Mouse (Mus musculus): ENCODE results near the gene Gm136. TPM values are rescaled to one million over a fixed set of nuclear protein-coding genes. Genes with fewer than 3 reads are reported as not detected.
A peak's percentile ranks its signal among the peaks of the same experiment; 100 is the strongest.
"Not testable (repeated sequence)": the region's sequence is repeated elsewhere in the genome, so short reads cannot be mapped to it uniquely, and the experiment has no call there.

Gm136 gene
- under 1 TPM; 0.36 to 0.60 TPM for total RNA-seq (2021)

- intact Hi-C loops (cut with DNase I) = no loop called here
- no peak for DNase-seq (ENCODE audit: extremely low spot score in 1 of 2, low spot score in 2 of 2)
Measured at GRCm38 (mm10) chr4:34756163-34756562, at the start of gene Gm136. TSS of gene Gm136 (minus strand) at chr4:34756263.

GRCm38 (mm10) chr4:34801166-34802034 lies 45.3 kb upstream of the Gm136 start:
- intact Hi-C loops (cut with DNase I) = no loop called here
- no peak for DNase-seq (ENCODE audit: extremely low spot score in 1 of 2, low spot score in 2 of 2)

- intact Hi-C loops (cut with DNase I) = no loop called here
- no peak for DNase-seq (ENCODE audit: extremely low spot score in 1 of 2, low spot score in 2 of 2)
Measured at GRCm38 (mm10) chr4:34798005-34798404, 41.9 kb upstream of the Gm136 start.

DNA sequence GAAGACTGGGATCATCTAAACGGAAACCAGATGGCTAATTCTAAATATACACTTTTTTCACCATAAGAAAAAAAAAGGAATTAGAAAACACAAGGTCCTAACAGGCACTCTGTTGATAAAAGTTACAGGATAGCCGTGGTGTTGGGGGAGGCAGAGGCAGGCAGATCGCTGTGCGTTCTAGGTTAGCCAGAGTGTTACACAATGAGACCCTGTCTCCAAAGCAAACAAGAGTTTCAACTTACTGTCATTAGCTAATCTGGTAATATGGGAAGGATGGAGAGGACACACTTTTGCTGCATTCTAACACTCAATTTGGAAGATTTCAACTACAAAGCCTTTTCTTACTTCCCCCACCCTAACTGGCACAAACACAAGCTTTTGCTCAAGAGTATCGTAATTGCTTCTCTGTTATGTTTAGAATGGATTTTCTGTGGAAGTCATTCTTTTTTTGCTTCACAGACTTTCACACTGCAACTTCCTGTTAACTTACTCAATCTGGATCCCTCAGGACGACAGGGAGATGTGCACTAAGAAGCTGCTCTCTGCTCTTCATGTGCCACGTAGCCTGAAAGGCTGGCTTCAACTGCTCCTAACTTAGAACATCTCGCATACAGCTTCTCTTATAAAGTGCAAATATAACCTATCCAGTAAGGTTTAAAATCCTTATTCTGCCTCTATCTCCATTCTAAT lies 41.4 kb upstream of the Gm136 start:
- peak in 1 of 2 experiments; percentile 10 for DNase-seq (ENCODE audit: extremely low spot score in 1 of 2, low spot score in 2 of 2)
- intact Hi-C loops (cut with DNase I) = no loop called here

GRCm38 (mm10) chr4:34796294-34796693 lies 40.2 kb upstream of the Gm136 start:
- no peak for DNase-seq (ENCODE audit: extremely low spot score in 1 of 2, low spot score in 2 of 2)
- intact Hi-C loops (cut with DNase I) = no loop called here

DNA sequence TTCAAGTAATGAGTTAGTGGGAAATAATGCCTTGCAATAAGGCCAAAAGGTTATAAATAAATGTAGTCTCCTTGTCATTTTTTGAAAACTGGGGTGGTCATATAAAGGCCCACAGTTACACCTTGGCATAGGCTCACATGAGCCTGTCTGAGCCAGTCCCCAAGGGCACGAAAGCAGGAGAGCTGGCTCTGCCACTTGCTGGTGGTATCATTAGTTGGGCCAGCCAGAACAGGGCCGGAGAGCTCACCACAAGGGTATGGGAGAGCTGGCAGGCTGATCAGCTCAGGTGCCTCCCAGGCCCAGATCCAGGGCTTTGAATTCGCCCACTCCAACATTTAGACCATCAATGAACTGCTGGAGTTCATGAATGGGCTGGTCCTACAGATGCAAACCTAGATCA lies 30.4 kb upstream of the Gm136 start:
- no peak for DNase-seq (ENCODE audit: extremely low spot score in 1 of 2, low spot score in 2 of 2)
- intact Hi-C loops (cut with DNase I) = loop anchor here (5.0 kb wide), 1 partner anchor 136 kb away; no protein-coding TSS in a partner anchor

DNA sequence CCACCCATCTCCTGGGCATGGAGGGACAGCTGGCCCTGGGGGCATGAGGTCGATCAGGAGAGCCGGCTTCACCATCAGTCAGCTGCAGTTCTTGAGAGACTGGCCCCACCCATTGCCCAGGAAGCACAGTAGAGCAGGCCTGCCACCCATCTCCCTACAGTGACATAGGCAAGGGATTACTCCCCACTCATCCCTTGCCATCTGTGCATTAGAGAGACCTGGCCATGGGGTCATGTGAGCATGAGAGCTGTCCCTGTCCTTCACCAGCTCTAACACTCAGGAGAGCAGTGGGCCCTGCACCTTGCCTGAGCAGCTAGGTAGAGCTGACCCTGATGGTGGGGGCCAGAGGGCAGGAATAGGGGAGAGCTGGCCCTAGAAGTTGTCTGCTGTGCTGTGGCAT lies 29.6 kb upstream of the Gm136 start:
- intact Hi-C loops (cut with DNase I) = loop anchor here (5.0 kb wide), 1 partner anchor 137 kb away; no protein-coding TSS in a partner anchor
- no peak for DNase-seq (ENCODE audit: extremely low spot score in 1 of 2, low spot score in 2 of 2)

GRCm38 (mm10) chr4:34784865-34785264 lies 28.8 kb upstream of the Gm136 start:
- intact Hi-C loops (cut with DNase I) = loop anchor here (5.0 kb wide), 1 partner anchor 137 kb away; no protein-coding TSS in a partner anchor
- no peak for DNase-seq (ENCODE audit: extremely low spot score in 1 of 2, low spot score in 2 of 2)

- DNase-seq (ENCODE audit: extremely low spot score in 1 of 2, low spot score in 2 of 2) = peak in 1 of 2 experiments; percentile 22
- intact Hi-C loops (cut with DNase I) = no loop called here
Measured at GRCm38 (mm10) chr4:34782730-34783129, 26.7 kb upstream of the Gm136 start.

DNA sequence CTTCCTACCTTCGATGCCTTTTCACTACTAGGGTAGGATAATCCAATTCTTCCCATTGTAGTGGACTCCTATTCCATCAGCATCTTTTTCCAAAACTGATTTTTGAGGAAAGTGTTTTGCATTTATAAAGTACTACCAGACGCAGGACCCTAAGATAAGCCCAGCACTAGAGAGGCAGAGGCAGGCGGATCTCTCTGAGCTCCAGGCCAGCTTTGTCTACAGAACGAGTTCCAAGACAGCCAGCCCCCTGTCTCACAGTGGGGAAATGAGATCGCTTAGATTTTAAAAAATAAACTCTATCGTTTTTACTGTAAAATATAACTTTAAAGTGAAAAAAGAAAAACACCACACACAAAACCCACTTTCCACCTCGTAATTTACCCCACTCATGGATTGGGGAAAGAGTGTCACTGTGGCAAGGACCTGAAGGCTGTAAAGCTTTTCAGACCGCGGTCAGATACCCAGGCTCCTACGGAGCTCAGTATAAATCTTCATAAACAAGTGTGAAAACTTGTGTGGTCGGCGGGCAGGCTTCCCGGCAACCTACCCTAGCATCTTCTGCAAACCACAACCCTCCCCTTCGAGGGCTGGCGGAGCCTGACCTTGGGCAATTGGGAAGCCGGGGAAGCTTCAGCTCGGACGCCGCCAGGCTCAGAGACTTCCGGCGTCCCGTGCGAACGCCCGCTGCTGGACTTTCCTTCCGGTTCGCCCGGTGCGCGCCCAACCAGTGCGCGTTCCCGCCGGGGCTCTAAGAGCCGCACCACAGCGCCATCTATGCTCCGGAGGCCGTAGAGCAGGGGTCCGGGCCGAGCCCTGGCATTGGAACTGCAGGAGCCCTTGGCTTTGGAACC lies 21.8 kb upstream of the Gm136 start, which contains the start of gene Smim8:
Gene Smim8 (minus strand): TSS at position 747 of the 851 bp plus-strand sequence.
- intact Hi-C loops (cut with DNase I) = loop anchor here (5.0 kb wide), 1 partner anchor 91 kb away; the partner anchor contains the start of gene Slc35a1

GRCm38 (mm10) chr4:34771652-34772371 lies 15.7 kb upstream of the Gm136 start:
- no peak for DNase-seq (ENCODE audit: extremely low spot score in 1 of 2, low spot score in 2 of 2)
- intact Hi-C loops (cut with DNase I) = no loop called here

More for the DNA sequence above, 21.8 kb upstream of the Gm136 start, which contains the start of gene Smim8:
- peak; percentile 81 to 93 for DNase-seq (ENCODE audit: extremely low spot score in 1 of 2, low spot score in 2 of 2)

- DNase-seq (ENCODE audit: extremely low spot score in 1 of 2, low spot score in 2 of 2) = no peak
- intact Hi-C loops (cut with DNase I) = no loop called here
Measured at GRCm38 (mm10) chr4:34749236-34749635, 6.8 kb downstream of the Gm136 start.

DNA sequence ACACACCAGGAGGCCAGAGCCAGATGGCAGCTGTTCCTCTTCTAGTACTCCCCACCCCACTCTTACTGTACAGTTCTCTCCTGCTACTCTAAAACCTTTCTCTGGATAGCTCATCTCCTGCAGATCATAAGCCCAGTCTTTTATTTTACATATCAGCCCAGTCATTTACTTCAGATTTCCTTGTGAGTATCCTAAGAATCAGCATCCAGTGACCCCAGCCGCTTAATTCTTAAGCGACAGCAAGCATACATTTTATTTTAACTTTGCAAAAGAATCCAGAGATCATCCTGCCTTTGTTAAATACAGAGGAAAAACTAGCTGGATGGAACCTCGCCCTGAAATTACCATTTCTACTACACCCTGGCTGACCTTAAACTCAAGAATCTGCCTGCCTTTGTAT lies 21.6 kb downstream of the Gm136 start:
- intact Hi-C loops (cut with DNase I) = no loop called here
- DNase-seq (ENCODE audit: extremely low spot score in 1 of 2, low spot score in 2 of 2) = no peak

GRCm38 (mm10) chr4:34733415-34733814 lies 22.6 kb downstream of the Gm136 start:
- DNase-seq (ENCODE audit: extremely low spot score in 1 of 2, low spot score in 2 of 2); intact Hi-C loops (cut with DNase I): not testable (repeated sequence)

DNA sequence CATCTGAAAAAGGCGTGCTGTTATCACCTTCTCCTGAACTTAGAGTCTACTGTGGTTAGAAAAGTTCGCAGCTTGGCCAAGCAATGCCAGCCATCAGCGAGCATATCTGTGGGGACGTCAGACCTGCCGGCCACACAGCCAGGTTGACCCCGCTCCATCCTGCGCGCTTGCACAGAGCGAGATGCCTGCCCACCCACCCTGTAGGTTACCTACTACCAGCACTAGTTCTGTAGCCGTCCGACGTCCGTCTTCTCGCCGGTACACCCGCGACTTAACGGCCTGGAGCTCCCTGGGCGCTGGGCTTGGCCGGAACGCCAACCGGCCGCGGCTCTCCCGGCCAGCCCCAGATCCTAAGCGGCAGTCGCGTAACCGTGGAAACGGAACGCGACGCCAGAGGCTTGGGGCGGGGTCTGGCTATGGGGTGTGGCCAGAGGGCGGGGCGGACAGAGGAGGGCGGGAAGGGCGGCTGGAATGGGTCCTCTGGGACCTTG lies 26.2 kb downstream of the Gm136 start, which contains the start of gene Cfap206:
Gene Cfap206 (minus strand): TSS at position 356 of the 491 bp plus-strand sequence.
- DNase-seq (ENCODE audit: extremely low spot score in 1 of 2, low spot score in 2 of 2) = peak; percentile 23 to 78
- intact Hi-C loops (cut with DNase I) = no loop called here

DNA sequence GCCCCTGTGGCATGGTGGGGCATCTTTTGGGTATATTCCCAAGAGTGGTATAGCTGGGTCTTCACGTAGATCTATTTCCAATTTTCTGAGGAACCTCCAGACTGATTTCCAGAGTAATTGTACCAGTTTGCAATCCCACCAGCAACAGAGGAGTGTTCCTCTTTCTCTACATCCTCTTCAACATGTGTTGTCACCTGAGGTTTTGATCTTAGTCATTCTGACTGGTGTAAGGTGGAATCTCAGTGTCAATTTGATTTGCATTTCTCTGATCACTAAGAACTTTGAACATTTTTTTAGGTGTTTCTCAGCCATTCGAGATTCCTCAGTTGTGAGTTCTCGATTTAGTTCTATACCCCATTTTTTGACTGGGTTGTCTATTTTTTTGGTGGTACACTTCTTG lies 30.4 kb downstream of the Gm136 start:
- intact Hi-C loops (cut with DNase I); DNase-seq (ENCODE audit: extremely low spot score in 1 of 2, low spot score in 2 of 2): not testable (repeated sequence)

DNA sequence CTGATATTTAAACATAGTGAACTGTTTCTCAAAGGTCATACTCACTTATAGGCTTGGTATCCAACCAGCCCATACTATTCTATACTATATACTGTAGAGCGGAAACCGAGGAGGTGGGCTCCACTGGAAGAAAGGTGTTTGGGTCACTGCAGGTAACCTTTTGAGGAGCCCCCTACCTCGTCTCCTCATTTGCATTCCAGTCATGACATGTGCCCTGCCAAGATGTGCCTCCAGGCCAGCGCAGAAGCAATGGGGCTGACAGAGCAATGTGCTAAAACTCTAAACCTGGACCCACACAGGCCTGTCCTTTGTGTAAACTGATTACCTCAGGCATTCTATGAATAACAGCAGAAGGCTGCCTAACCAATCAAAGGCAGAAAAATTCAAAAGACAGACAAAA lies 31.8 kb downstream of the Gm136 start:
- no peak for DNase-seq (ENCODE audit: extremely low spot score in 1 of 2, low spot score in 2 of 2)
- intact Hi-C loops (cut with DNase I) = no loop called here

DNA sequence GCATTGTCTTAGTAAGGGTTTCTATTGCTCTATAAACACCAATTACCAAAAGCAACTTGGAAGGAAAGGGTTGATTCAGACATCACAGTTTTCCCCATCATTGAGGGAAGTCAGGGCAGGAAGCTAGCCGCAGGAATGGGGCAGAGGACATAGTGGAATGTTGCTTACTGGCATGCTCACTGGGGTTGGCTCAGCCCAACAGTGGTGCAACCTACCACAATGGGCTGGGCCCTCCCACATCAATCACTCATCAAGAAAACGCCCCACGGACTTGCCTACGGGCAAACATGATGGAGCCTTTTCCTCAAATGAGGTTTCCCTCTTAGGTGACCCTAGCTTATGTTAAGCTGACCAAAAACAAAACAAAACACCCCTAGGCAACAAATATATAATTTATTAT lies 32.9 kb downstream of the Gm136 start:
- intact Hi-C loops (cut with DNase I) = no loop called here
- DNase-seq (ENCODE audit: extremely low spot score in 1 of 2, low spot score in 2 of 2) = no peak
